Mouse (Mus musculus): Measurements from ENCODE around the gene Ptgs1.

DNA sequence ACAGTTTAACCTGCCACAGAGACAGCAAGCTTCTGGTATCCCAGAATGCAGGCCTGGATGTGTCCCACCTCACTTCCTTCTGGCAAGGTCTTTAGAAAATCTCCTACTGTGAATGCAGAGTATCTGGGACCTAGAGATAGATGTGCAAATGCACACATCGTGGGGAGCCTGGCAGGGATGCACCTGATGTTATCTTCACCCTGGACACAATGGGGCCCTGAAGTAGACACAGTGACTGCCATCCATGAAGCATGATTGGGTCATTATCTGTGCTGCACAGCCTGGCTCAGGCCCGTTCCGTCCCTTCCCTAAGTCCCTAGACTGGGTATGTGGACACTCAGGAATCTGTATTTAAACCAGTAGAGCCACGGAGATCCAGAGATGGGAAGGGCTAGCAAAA, 25.6 kb upstream of the Ptgs1 start:
- TF ChIP-seq CTCF (IDR thresholded peaks at IDR 0.05) (no peak), EP300 (IDR thresholded peaks at IDR 0.05) (no peak)
